Mouse (Mus musculus) small intestine, adult 2 months (tissue): ENCODE measurements around the gene Ang. TPM values are rescaled to one million over a fixed set of nuclear protein-coding genes. Genes with fewer than 3 reads are reported as not detected.

Source experiments
- H3K27ac ChIP-seq: fragments of 200-500 bp; 2 replicates; pipeline ENCODE4 v1.5.1; 2012; ENCODE audit warnings: low read depth, low read length, control low read depth, inconsistent platforms; ENCODE audit not compliant: insufficient read depth
- H3K27me3 ChIP-seq: fragments of 200-500 bp; 2 replicates; pipeline ENCODE4 v1.6.1; 2012; ENCODE audit warnings: mild to moderate bottlenecking, moderate library complexity, low read length, inconsistent platforms; ENCODE audit not compliant: control insufficient read depth, insufficient read depth
- H3K36me3 ChIP-seq: fragments of 200-500 bp; 2 replicates; pipeline ENCODE4 v1.6.1; 2012; ENCODE audit warnings: mild to moderate bottlenecking, low read length, control low read depth, inconsistent platforms; ENCODE audit not compliant: control insufficient read depth, insufficient read depth
- H3K4me1 ChIP-seq: fragments of 200-500 bp; 2 replicates; pipeline ENCODE4 v1.6.1; 2012; ENCODE audit warnings: low read length, inconsistent platforms, mixed read lengths; ENCODE audit not compliant: control insufficient read depth, insufficient read depth, insufficient read length
- H3K4me3 ChIP-seq: fragments of 200-500 bp; 2 replicates; pipeline ENCODE4 v1.5.1; 2012; ENCODE audit warnings: low read depth, mild to moderate bottlenecking, control low read depth, inconsistent platforms, low read length, moderate library complexity
- CTCF ChIP-seq: fragments of 200-500 bp; IDR thresholded peaks from 2 replicates; pipeline ENCODE4 v1.5.1; 2012; ENCODE audit warnings: low read depth, mild to moderate bottlenecking, control low read depth, inconsistent platforms, low read length, moderate library complexity, mixed read lengths; ENCODE audit not compliant: insufficient replicate concordance, insufficient read length; ENCODE audit errors: extremely low read depth
- POLR2A ChIP-seq: fragments of 200-500 bp; IDR thresholded peaks from 2 replicates; pipeline ENCODE4 v1.6.1; 2012; ENCODE audit warnings: low read depth, mild to moderate bottlenecking, control low read depth, inconsistent platforms, low read length, moderate library complexity
- WGBS: fragments of 180-500 bp; shearing (Covaris S2); methylation state at CpG from one replicate; pipeline ENCODE4 v1.1.7; 2018; 5-methylcytosine and 5-hydroxymethylcytosine counted together
- polyA plus RNA-seq: library from polyadenylated mRNA; depleted of rRNA; stranded (reverse); fragments of >200 nt; gene quantifications from 2 replicates; pipeline ENCODE4 v1.2.3, GENCODE M21; 2012; rRNA removed

Gene Ang
- polyA plus RNA-seq, 1 experiment = 27.1 TPM

GRCm38 (mm10) chr14:51150206-51150831, 59.4 kb downstream of the Ang start:
- TF ChIP-seq POLR2A (no peak), CTCF (no peak)
- Histone ChIP-seq H3K27me3 (no peaks in the 10 kb centered on the region), H3K4me1 (peaks cover 40% of the 10 kb centered on the region), H3K36me3 (no peaks in the 10 kb centered on the region), H3K4me3 (no peak overlapping the region), H3K27ac (no peak overlapping the region)
- WGBS = 70% methylated on average over 3 of the region's 3 CpGs

Other genes starting within 250 kb of the Ang start
- gene Tep1, start 220.6 kb upstream of the Ang start, polyA plus RNA-seq = 48.1 and 105 TPM in 2 replicates
- gene Klhl33, start 193.6 kb upstream of the Ang start, polyA plus RNA-seq = 0.29 and 1.7 TPM in 2 replicates
- 65.0 and 97.3 TPM in 2 replicates for gene Osgep, start 166.3 kb upstream of the Ang start, polyA plus RNA-seq
- gene Apex1, start 166.2 kb upstream of the Ang start, polyA plus RNA-seq = 9.6 and 20.0 TPM in 2 replicates
- 50.9 and 93.1 TPM in 2 replicates for gene Pip4p1, start 160.3 kb upstream of the Ang start, polyA plus RNA-seq
- gene Pnp, start 160.1 kb upstream of the Ang start, polyA plus RNA-seq = 59.2 and 116 TPM in 2 replicates
- not detected in 2 replicates for gene Gm49342, start 146.6 kb upstream of the Ang start, polyA plus RNA-seq
- 63.7 and 87.2 TPM in 2 replicates for gene Pnp2, start 135.2 kb upstream of the Ang start, polyA plus RNA-seq
- not detected in 2 replicates for gene Rnase10, start 83.4 kb upstream of the Ang start, polyA plus RNA-seq
- not detected in 2 replicates for gene Rnase9, start 49.3 kb upstream of the Ang start, polyA plus RNA-seq
- not detected in 2 replicates for gene Rnase11, start 41.0 kb upstream of the Ang start, polyA plus RNA-seq
- not detected in 2 replicates for gene Rnase12, start 33.5 kb upstream of the Ang start, polyA plus RNA-seq
- 0.01 TPM in 1 of 2 replicates, not detected in the other for gene Olfr750, start 16.7 kb upstream of the Ang start, polyA plus RNA-seq
- gene Rnase4, start 73 bp upstream of the Ang start, polyA plus RNA-seq = 120 and 130 TPM in 2 replicates
- gene Eddm3b, start 23.3 kb downstream of the Ang start, polyA plus RNA-seq = not detected in 2 replicates
- 9.7 and 15.0 TPM in 2 replicates for gene Rnase6, start 32.8 kb downstream of the Ang start, polyA plus RNA-seq
- gene Rnase1, start 55.6 kb downstream of the Ang start, polyA plus RNA-seq = 47.1 and 6,983 TPM in 2 replicates
- not detected in 2 replicates for gene Rnase2b, start 71.1 kb downstream of the Ang start, polyA plus RNA-seq
- gene Ang2, start 108.0 kb downstream of the Ang start, polyA plus RNA-seq = not detected in 2 replicates
- gene Ear14, start 112.2 kb downstream of the Ang start, polyA plus RNA-seq = not detected in 2 replicates
- gene Rnase2a, start 165.0 kb downstream of the Ang start, polyA plus RNA-seq = not detected in 2 replicates